Mouse (Mus musculus) CD4-positive helper T cell, adult 2 months (primary cell): ENCODE results near the gene Gm12789.
"Not testable (repeated sequence)": the region's sequence is repeated elsewhere in the genome, so short reads cannot be mapped to it uniquely, and the experiment has no call there.

Source experiments
- DNase-seq: peaks from one replicate; pipeline ENCODE4 v3.0.0-alpha.2; 2012; ENCODE audit warnings: low read depth, missing footprints, low spot score

The Gm12789 gene

DNA sequence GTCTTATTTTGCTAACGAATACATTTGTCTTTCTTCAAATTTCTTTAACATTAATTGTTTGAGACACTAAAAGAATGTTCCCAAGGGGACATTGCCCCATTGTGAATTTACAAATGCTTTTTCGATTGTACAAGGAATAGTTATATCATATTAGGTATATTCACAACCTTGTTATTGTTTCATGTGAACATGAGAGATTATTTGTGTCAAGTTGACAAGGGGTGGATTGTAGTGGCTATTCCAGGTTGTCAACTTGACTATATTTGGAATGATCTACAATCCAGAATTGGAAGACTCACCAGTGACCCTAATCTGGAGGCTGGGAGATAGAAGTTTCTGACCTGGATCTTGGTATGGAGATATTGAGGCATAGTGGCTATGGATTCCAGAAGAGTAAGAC lies at the start of gene Gm12789:
Gene Gm12789 (plus strand): TSS at position 301 of the 400 bp plus-strand sequence.
- DNase-seq = not testable (repeated sequence)

DNA sequence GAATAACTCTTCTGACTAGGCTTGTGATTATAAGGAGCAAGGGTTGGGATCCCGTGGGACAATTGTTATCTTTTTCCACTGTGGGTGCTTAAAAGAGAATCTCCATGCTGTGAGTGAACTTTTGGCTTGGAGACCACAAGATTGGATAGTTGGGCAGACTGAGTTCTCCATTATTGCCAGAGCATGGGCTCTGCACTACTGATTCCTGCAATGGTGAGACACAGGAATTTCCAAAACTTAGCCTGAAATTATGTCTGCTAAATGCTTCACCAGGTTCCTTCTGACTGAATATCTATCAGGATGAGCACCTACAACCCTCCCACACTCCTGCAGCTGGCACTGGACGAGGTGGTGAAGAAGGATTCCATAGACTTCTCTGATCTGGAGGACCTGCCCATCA lies 46.3 kb upstream of the Gm12789 start, which contains the start of gene Gm12794:
Gene Gm12794 (plus strand): TSS at position 301 of the 400 bp plus-strand sequence.
- not testable (repeated sequence) for DNase-seq

DNA sequence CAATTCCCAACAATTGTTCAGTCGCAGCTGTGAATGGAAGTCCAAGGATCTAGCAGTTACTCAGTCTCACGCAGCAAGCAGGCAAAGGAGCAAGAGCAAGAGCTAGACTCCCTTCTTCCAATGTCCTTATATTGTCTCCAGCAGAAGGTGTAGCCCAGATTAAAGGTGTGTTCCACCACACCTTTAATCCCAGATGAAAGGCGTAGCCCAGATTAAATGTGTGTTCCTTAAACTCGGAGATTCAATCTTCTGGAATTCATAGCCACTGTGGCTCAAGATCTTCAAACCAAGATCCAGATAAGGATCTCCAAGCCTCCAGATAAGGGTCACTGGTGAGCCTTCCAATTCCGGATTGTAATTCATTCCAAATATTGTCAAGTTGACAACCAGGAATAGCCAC lies 5.5 kb upstream of the Gm12789 start, which contains the start of gene Gm12790:
Gene Gm12790 (minus strand): TSS at position 101 of the 400 bp plus-strand sequence.
- DNase-seq = not testable (repeated sequence)

DNA sequence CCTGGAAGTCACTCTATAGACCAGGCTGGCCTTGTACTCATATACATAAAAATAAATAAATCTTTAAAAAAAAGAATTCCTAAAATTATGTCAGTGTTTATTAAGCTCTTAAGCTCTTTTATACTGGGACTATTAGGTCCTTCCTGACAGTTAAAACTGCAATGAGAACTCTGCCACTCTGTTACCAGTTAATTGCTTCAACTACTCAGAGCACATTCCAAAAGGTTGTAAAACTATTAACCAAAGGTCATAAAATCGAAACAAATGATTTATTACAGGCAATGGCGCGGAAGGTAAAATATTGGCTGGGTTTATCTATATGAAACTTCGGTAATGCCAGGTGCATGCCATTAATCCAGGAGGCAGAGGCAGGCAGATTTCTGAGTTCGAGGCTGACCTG lies 748 bp upstream of the Gm12789 start:
- no peak for DNase-seq

DNA sequence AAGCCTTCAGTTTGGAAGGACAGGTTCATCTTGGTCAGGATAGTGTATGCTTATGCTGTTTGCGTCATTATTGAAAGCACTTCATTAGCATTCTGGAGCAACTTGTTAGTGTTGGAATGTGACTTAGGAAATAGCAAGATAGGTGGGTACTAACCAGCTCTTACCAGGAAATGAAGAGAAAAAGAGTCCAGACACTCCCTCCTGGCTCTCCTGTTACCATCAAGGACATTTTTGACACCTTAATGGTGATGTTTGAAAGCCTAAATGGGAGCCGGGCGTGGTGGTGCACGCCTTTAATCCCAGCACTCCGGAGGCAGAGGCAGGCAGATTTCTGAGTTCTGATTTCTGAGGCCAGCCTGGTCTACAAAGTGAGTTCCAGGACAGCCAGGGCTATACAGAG lies 11.0 kb downstream of the Gm12789 start:
- DNase-seq = no peak

DNA sequence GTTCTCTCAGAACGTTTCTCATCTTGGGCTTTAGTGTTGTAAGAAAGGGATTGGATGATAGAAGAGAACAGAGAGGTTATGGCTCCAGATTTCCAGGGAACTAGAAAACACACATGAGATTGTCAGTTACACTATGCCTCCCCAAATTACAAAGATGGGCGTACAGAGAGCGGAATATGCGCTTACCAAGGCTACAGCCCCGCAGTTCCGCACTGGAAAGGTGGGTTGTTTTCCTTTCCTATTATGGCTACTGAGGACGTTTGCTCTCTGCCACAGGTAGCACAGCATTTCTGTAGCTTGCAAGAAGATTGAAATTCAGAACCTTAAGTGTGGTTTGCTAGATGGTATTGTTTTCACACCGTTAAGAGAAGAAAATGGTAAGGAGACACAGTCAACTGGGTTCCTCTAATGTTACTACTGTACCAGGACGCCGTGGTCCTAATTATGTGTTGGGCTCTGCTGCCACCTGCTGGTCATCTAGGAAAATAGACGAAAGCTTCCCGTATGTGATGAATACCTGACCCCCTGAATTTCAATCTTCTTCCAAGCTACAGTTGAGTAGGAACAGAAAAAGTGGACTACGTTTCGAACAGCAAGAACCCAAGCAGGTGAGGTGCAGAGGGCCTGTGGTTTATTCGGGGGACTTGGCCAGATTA lies 12.0 kb downstream of the Gm12789 start:
- peak; percentile 47 for DNase-seq

DNA sequence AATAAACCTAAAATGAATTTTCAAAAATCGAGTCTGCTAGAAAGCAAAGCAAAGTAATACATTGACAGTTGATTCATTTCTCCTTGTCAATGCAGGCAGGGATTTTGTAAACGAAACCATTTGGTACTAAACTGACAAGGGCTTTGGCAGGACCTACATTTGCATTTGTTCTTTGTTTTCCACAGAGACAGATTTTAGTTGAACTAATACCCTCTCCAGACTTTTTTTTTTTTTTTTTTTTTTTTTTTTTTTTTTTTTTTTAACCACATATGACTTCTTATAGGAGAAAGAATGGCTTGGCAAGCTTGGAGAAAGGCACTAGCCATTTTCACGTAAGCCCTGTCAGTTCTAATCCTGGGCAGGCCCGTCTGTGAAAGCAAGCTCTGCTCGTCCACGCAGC lies 40.2 kb downstream of the Gm12789 start:
- DNase-seq = no peak
